In genomic region chr19:24415778-24416621, GRCm38 (mm10) we compare ENCODE assay signal across 13 mouse cellular contexts.
DNase-seq lines count a peak whose midpoint lies in the region; ATAC-seq and TF ChIP-seq lines count a peak whose summit lies in the region.
"Had no signal": no experiment of that assay in that cellular context is flagged by ENCODE, and none has a peak within 500 bp of the region (broad histone marks: within the 10 kb centered on the region; RNA-seq: fewer than 3 reads in every experiment).

No protein-coding gene starts in this region.

- no peak for TF ChIP-seq CTCF in lung, embryonic 14.5 days (IDR thresholded peaks at IDR 0.05; ENCODE audit: low read depth)
- no peak for TF ChIP-seq CTCF in intestine, postnatal 0 days (IDR thresholded peaks at IDR 0.05; ENCODE audit: low read depth)
- no peak for TF ChIP-seq CTCF in thymus, adult 2 months (IDR thresholded peaks at IDR 0.05; ENCODE audit: borderline replicate concordance, control insufficient read depth, extremely low read depth, insufficient read depth, low read length, poor library complexity)

- no peaks in the 10 kb centered on the region for H3K36me3 ChIP-seq in forebrain, embryonic 13.5 days (ENCODE audit: poor library complexity, severe bottlenecking)
- no peaks in the 10 kb centered on the region for H3K36me3 ChIP-seq in forebrain, embryonic 12.5 days (replicated peaks)
- no peaks in the 10 kb centered on the region for H3K36me3 ChIP-seq in lung, embryonic 14.5 days (ENCODE audit: insufficient read depth)
- no peaks in the 10 kb centered on the region for H3K36me3 ChIP-seq in intestine, postnatal 0 days (ENCODE audit: control insufficient read depth, insufficient read depth)
- no peaks in the 10 kb centered on the region for H3K36me3 ChIP-seq in thymus, adult 2 months (ENCODE audit: control insufficient read depth, insufficient read depth, low read length)
- no peaks in the 10 kb centered on the region for H3K36me3 ChIP-seq in embryonic facial prominence, embryonic 10.5 days (replicated peaks)
- H3K36me3 ChIP-seq: limb, embryonic 10.5 days had no signal

- H3K4me3 ChIP-seq in forebrain, embryonic 13.5 days: no peak overlapping the region
- no peak overlapping the region for H3K4me3 ChIP-seq in forebrain, embryonic 12.5 days (replicated peaks)
- H3K4me3 ChIP-seq in lung, embryonic 14.5 days (ENCODE audit: low read depth, low read length): no peak overlapping the region
- H3K4me3 ChIP-seq in intestine, postnatal 0 days (ENCODE audit: low read depth, low read length): no peak overlapping the region
- H3K4me3 ChIP-seq in thymus, adult 2 months (ENCODE audit: control insufficient read depth, insufficient read depth, low read length): no peak overlapping the region
- no peak overlapping the region for H3K4me3 ChIP-seq in embryonic facial prominence, embryonic 10.5 days
- H3K4me3 ChIP-seq: limb, embryonic 10.5 days had no signal

- no peaks in the 10 kb centered on the region for H3K9me3 ChIP-seq in forebrain, embryonic 13.5 days (replicated peaks)
- H3K9me3 ChIP-seq in forebrain, embryonic 12.5 days: no peaks in the 10 kb centered on the region
- H3K9me3 ChIP-seq in lung, embryonic 14.5 days (ENCODE audit: low read depth, low read length): no peaks in the 10 kb centered on the region
- H3K9me3 ChIP-seq in intestine, postnatal 0 days (ENCODE audit: control insufficient read depth): no peaks in the 10 kb centered on the region
- no peaks in the 10 kb centered on the region for H3K9me3 ChIP-seq in embryonic facial prominence, embryonic 10.5 days
- H3K9me3 ChIP-seq: limb, embryonic 10.5 days had no signal

- peaks cover 6% of the 10 kb centered on the region for H3K4me1 ChIP-seq in forebrain, embryonic 13.5 days
- no peaks in the 10 kb centered on the region for H3K4me1 ChIP-seq in forebrain, embryonic 12.5 days
- H3K4me1 ChIP-seq in lung, embryonic 14.5 days (ENCODE audit: insufficient read depth): no peaks in the 10 kb centered on the region
- peaks cover 5% of the 10 kb centered on the region; the same call in 1 of the 2 replicates for H3K4me1 ChIP-seq in intestine, postnatal 0 days (replicated peaks; ENCODE audit: control insufficient read depth, insufficient read depth, low read length)
- H3K4me1 ChIP-seq in thymus, adult 2 months (replicated peaks; ENCODE audit: control insufficient read depth, insufficient read depth, low read length): peaks cover 17% of the 10 kb centered on the region
- H3K4me1 ChIP-seq in embryonic facial prominence, embryonic 10.5 days: no peaks in the 10 kb centered on the region
- H3K4me1 ChIP-seq: limb, embryonic 10.5 days had no signal

- no peak overlapping the region for H3K27ac ChIP-seq in forebrain, embryonic 13.5 days
- H3K27ac ChIP-seq in forebrain, embryonic 12.5 days: no peak overlapping the region
- H3K27ac ChIP-seq in lung, embryonic 14.5 days (ENCODE audit: low read depth): no peak overlapping the region
- H3K27ac ChIP-seq in intestine, postnatal 0 days (ENCODE audit: low read depth, low read length): no peak overlapping the region
- peak overlapping the region; percentile 72 for H3K27ac ChIP-seq in thymus, adult 2 months (ENCODE audit: control insufficient read depth, insufficient read depth, low read length)
- H3K27ac ChIP-seq in embryonic facial prominence, embryonic 10.5 days (replicated peaks): no peak overlapping the region
- H3K27ac ChIP-seq: limb, embryonic 10.5 days had no signal

- no peak overlapping the region for H3K4me2 ChIP-seq in forebrain, embryonic 13.5 days
- no peak overlapping the region for H3K4me2 ChIP-seq in forebrain, embryonic 12.5 days
- no peak overlapping the region for H3K4me2 ChIP-seq in lung, embryonic 14.5 days
- H3K4me2 ChIP-seq in intestine, postnatal 0 days (replicated peaks; ENCODE audit: low read depth): no peak overlapping the region

- intact Hi-C loops in heart, postnatal 10 days (cut with DNase I): no loop called here

- DNase-seq in lung, embryonic 14.5 days: peak; percentile 11
- no peak for DNase-seq in lung, postnatal 14 days
- peak; percentile 28 for DNase-seq in thymus, adult 2 months
- DNase-seq in embryonic facial prominence, embryonic 10.5 days (ENCODE audit: low spot score): no peak
- no peak for DNase-seq in heart, postnatal 10 days
- DNase-seq: adrenal gland, adult 8-10 months; cerebellum, adult 11-12 months; kidney, postnatal 36 days; liver, postnatal 0 days had no signal

- 73% methylated on average over 8 of the region's 8 CpGs for WGBS in forebrain, embryonic 13.5 days
- 79% methylated on average over 8 of the region's 8 CpGs for WGBS in forebrain, embryonic 12.5 days
- 54% methylated on average over 8 of the region's 8 CpGs for WGBS in lung, embryonic 14.5 days
- WGBS in intestine, postnatal 0 days: 49% methylated on average over 8 of the region's 8 CpGs
- 60% methylated on average over 8 of the region's 8 CpGs for WGBS in thymus, adult 2 months
- WGBS in embryonic facial prominence, embryonic 10.5 days: 85% methylated on average over 8 of the region's 8 CpGs

- no peak overlapping the region for H3K9ac ChIP-seq in forebrain, embryonic 13.5 days
- no peak overlapping the region for H3K9ac ChIP-seq in forebrain, embryonic 12.5 days
- no peak overlapping the region for H3K9ac ChIP-seq in lung, embryonic 14.5 days
- no peak overlapping the region for H3K9ac ChIP-seq in intestine, postnatal 0 days (ENCODE audit: low read depth, low read length)
- H3K9ac ChIP-seq: liver, postnatal 0 days had no signal

- ATAC-seq in forebrain, embryonic 13.5 days: peak; percentile 19; the same call in 1 of the 2 replicates
- no peak for ATAC-seq in forebrain, embryonic 12.5 days (ENCODE audit: low FRiP score)
- ATAC-seq in lung, embryonic 14.5 days (ENCODE audit: insufficient read depth): no peak
- peak; percentile 56; the same call in 1 of the 2 replicates for ATAC-seq in intestine, postnatal 0 days
- ATAC-seq: liver, postnatal 0 days had no signal

- TF ChIP-seq POLR2A in thymus, adult 2 months (IDR thresholded peaks at IDR 0.05; ENCODE audit: control insufficient read depth, extremely low read depth, insufficient read depth, low read length, poor library complexity): no peak

- H3K27me3 ChIP-seq in forebrain, embryonic 13.5 days: no peaks in the 10 kb centered on the region
- no peaks in the 10 kb centered on the region for H3K27me3 ChIP-seq in forebrain, embryonic 12.5 days
- H3K27me3 ChIP-seq in lung, embryonic 14.5 days (ENCODE audit: insufficient read depth, low read length): no peaks in the 10 kb centered on the region
- no peaks in the 10 kb centered on the region for H3K27me3 ChIP-seq in intestine, postnatal 0 days (replicated peaks; ENCODE audit: control insufficient read depth, insufficient read depth, low read length)
- H3K27me3 ChIP-seq in thymus, adult 2 months (ENCODE audit: control insufficient read depth, insufficient read depth, low read length): no peaks in the 10 kb centered on the region
- H3K27me3 ChIP-seq in embryonic facial prominence, embryonic 10.5 days (replicated peaks; ENCODE audit: low read depth, poor library complexity, severe bottlenecking): no peaks in the 10 kb centered on the region

Comparison
In these comparisons a context has a peak if more than half of its experiments do, and no peak if none do; other contexts are left out.
1. ATAC-seq: peak in forebrain, embryonic 13.5 days (single experiment) and intestine, postnatal 0 days (single experiment); none in forebrain, embryonic 12.5 days (single experiment) and lung, embryonic 14.5 days (single experiment).
2. DNase-seq: peak in lung, embryonic 14.5 days (single experiment) and thymus, adult 2 months (single experiment); none in lung, postnatal 14 days (single experiment), embryonic facial prominence, embryonic 10.5 days (single experiment) and heart, postnatal 10 days (0 of 2).